Mouse (Mus musculus) C2C12 (cell line): ENCODE measurements around the gene Ntn5. TPM values are rescaled to one million over a fixed set of nuclear protein-coding genes. Genes with fewer than 3 reads are reported as not detected.

Experiments used
- H3K27me3 ChIP-seq: one replicate; pipeline ENCODE4 v1.6.1; 2011; ENCODE audit not compliant: control insufficient read depth, insufficient read depth, insufficient read length
- H3K36me3 ChIP-seq: one replicate; pipeline ENCODE4 v1.6.1; 2011; ENCODE audit not compliant: control insufficient read depth, insufficient read depth
- H3K4me3 ChIP-seq: one replicate; pipeline ENCODE4 v1.5.1; 2011; ENCODE audit warnings: mild to moderate bottlenecking, control low read depth; ENCODE audit not compliant: poor library complexity, insufficient read depth, severe bottlenecking
- H3K79me2 ChIP-seq: one replicate; pipeline ENCODE4 v1.6.1; 2011; ENCODE audit not compliant: control insufficient read depth, insufficient read depth
- H3K79me3 ChIP-seq: one replicate; pipeline ENCODE4 v1.6.1; 2011; ENCODE audit warnings: low read depth, control low read depth
- H3ac ChIP-seq: one replicate; pipeline ENCODE3; 2011; ENCODE audit warnings: low read depth; ENCODE audit not compliant: control insufficient read depth, insufficient read length
- CEBPB ChIP-seq: IDR thresholded peaks from one replicate; pipeline ENCODE4 v1.6.1; 2011; ENCODE audit warnings: low read depth, mild to moderate bottlenecking, control low read depth, moderate library complexity
- CTCF ChIP-seq: IDR thresholded peaks from one replicate; pipeline ENCODE4 v1.5.1; 2011; ENCODE audit not compliant: control insufficient read depth, insufficient read depth, insufficient read length
- FOSL1 ChIP-seq: IDR thresholded peaks from one replicate; pipeline ENCODE4 v1.8.0; 2011; ENCODE audit warnings: mild to moderate bottlenecking, low read length; ENCODE audit not compliant: poor library complexity, insufficient read depth, severe bottlenecking
- MAX ChIP-seq: IDR thresholded peaks from one replicate; pipeline ENCODE4 v1.6.1; 2011; ENCODE audit warnings: mild to moderate bottlenecking, control low read depth
- MYOD1 ChIP-seq: IDR thresholded peaks from one replicate; pipeline ENCODE4 v1.6.1; 2011; ENCODE audit warnings: low read depth; ENCODE audit not compliant: control insufficient read depth, insufficient read length
- MYOG ChIP-seq: IDR thresholded peaks from one replicate; pipeline ENCODE4 v1.6.1; 2011; ENCODE audit not compliant: control insufficient read depth, insufficient read length; ENCODE audit errors: extremely low read depth
- USF1 ChIP-seq: IDR thresholded peaks from one replicate; pipeline ENCODE4 v1.6.1; 2011; ENCODE audit warnings: low read depth, mild to moderate bottlenecking, control low read depth, moderate library complexity
- polyA plus RNA-seq: library from polyadenylated mRNA; unstranded; fragments of >200 nt; fragmentation: generic; extraction: Trizol; gene quantifications from one replicate; pipeline ENCODE4 v1.2.1, GENCODE M21; 2012; ENCODE audit warnings: missing spikeins

The Ntn5 gene
- polyA plus RNA-seq, 1 experiment: 0.04 TPM

GRCm38 (mm10) chr7:45668921-45669320, 14.9 kb upstream of the Ntn5 start:
- TF ChIP-seq CTCF (no peak), MYOD1 (no peak), USF1 (no peak)

DNA sequence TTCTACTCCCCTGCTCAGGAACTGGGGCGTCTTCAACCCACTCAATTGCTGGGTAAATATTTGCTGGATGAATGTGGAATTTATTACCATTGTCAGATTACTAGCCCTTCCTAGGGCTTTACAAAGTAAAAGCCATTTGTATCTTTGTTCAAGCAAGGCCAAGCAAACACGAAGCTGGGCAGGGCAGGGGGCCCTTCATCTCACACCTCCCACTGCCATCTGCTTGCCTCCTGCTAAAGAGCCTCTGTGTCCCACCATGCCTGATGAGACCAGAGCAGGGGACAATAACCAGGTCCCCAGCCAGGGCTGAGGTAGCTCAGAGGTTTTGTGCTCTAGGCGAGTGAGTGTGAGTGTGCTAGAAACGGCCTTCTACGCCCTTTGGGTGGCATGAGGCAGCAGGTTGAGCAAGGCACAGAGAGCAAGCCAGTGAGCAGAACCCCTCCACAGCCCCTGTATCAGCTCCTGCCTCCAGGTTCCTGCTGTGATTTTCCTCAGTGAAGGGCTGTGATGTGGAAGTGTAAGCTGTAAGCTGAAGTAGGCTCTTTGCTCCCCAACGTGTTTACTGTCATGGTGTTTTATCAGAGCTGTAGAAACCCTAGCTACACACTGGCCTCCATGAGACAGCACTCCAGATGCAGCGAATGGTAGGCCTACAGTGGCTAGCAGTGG, 6.1 kb upstream of the Ntn5 start:
- TF ChIP-seq USF1 (no peak), MYOD1 (no peak), MYOG (no peak), FOSL1 (no peak), CEBPB (no peak), MAX (no peak), CTCF (no peak)
- H3ac ChIP-seq: no peak overlapping the region
- no peaks in the 10 kb centered on the region for H3K79me3 ChIP-seq
- no peaks in the 10 kb centered on the region for H3K79me2 ChIP-seq
- no peaks in the 10 kb centered on the region for H3K36me3 ChIP-seq
- no peaks in the 10 kb centered on the region for H3K27me3 ChIP-seq
- H3K4me3 ChIP-seq: no peak overlapping the region

More at GRCm38 (mm10) chr7:45668921-45669320, 14.9 kb upstream of the Ntn5 start:
- H3K27me3 ChIP-seq: no peaks in the 10 kb centered on the region
- H3K79me2 ChIP-seq: no peaks in the 10 kb centered on the region
- no peak overlapping the region for H3ac ChIP-seq
- no peaks in the 10 kb centered on the region for H3K36me3 ChIP-seq
- no peaks in the 10 kb centered on the region for H3K79me3 ChIP-seq
- no peak overlapping the region for H3K4me3 ChIP-seq

DNA sequence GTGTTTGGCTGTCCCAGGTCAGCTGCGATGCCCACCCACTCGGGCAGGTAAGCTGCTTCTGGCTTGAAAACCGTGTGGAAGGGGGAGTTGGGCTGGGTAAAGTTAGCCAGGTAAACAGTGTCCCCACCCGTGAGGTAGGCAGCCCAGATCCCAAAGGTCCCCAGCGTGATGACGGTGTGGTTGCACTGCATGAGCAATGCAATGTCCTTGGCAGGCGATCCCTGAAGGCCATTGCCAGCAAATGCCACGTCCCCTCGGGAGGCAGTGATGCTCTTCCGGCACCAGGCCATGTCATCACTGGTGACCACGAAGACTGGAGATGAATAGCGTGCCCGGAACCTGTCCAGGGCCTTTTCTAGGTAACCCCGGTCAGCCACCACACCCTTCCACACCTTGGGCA, 5.3 kb upstream of the Ntn5 start:
- H3K27me3 ChIP-seq: no peaks in the 10 kb centered on the region
- no peaks in the 10 kb centered on the region for H3K36me3 ChIP-seq
- no peaks in the 10 kb centered on the region for H3K79me3 ChIP-seq
- TF ChIP-seq USF1 (no peak), CEBPB (no peak), MYOD1 (no peak), FOSL1 (no peak), MYOG (no peak), MAX (no peak), CTCF (no peak)
- H3ac ChIP-seq: no peak overlapping the region
- no peak overlapping the region for H3K4me3 ChIP-seq
- no peaks in the 10 kb centered on the region for H3K79me2 ChIP-seq

- peak; percentile 70 for TF ChIP-seq FOSL1
- TF ChIP-seq MAX: peak; percentile 84
- no peak for TF ChIP-seq MYOG
- H3K79me3 ChIP-seq: no peaks in the 10 kb centered on the region
- no peak overlapping the region for H3ac ChIP-seq
- H3K4me3 ChIP-seq: no peak overlapping the region
- no peaks in the 10 kb centered on the region for H3K27me3 ChIP-seq
- no peaks in the 10 kb centered on the region for H3K79me2 ChIP-seq
- H3K36me3 ChIP-seq: no peaks in the 10 kb centered on the region
Observed at GRCm38 (mm10) chr7:45679966-45680621, 3.7 kb upstream of the Ntn5 start.

DNA sequence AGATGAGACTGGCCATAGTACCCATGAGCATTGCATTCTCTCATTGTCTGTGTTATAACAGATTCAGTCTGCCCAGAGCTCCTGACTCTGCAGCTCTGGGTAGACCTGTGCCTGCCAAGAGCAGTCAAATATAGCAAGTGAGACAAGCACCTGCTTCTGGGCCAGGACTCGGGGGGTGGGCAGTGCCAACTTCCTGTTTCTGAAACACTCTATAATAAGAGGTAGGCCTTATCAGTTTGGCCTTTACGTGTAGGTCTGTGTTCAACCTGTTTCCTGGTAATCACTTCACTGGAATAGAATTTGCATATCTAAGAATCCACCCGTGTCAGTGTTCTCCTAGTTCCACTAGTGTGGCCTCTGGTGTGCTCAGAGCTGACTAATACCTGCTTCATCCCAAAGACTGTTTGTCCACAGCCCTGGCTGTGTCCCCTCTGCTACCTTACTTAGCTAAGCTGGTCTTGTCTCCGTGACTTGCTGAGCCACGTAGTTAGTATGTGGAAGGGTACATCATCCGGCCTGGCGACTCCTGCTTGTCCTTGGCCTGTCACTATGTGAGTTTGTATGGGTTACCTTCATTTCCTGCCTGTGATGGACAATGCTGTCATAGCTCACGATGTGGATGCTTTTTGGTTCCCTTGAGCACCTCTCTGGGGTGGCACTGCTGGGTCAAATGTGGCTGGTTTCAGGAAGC, 2.6 kb upstream of the Ntn5 start:
- H3K79me2 ChIP-seq: no peaks in the 10 kb centered on the region
- H3K4me3 ChIP-seq: no peak overlapping the region
- H3ac ChIP-seq: no peak overlapping the region
- no peaks in the 10 kb centered on the region for H3K27me3 ChIP-seq
- H3K79me3 ChIP-seq: no peaks in the 10 kb centered on the region
- TF ChIP-seq MAX (no peak), CEBPB (no peak), CTCF (no peak), MYOD1 (no peak), USF1 (no peak), FOSL1 (no peak), MYOG (no peak)
- H3K36me3 ChIP-seq: no peaks in the 10 kb centered on the region
